Mouse (Mus musculus) megakaryocyte progenitor cell, adult 5-6 weeks (primary cell): ENCODE data around the gene Inf2. TPM values are rescaled to one million over a fixed set of nuclear protein-coding genes. Genes with fewer than 3 reads are reported as not detected.

Source experiments
- ATAC-seq: replicated peaks from 2 replicates; pipeline ENCODE4 v1.8.0; 2016; ENCODE audit warnings: mild to moderate bottlenecking, moderate TSS enrichment, inconsistent platforms; ENCODE audit not compliant: poor library complexity
- total RNA-seq, 2 experiments: library from RNA; stranded (forward) in 1 of 2; stranded (reverse) in 1 of 2; fragments of 157-497, 149-512 nt in 1 of 2; fragments of 200-1000 nt in 1 of 2; gene quantifications; 2 replicates each; pipeline versions ENCODE4 v1.2.3 to v1.2.4; 2015 to 2017

Gene Inf2
- total RNA-seq, 2 experiments from 2014 or later = 7.1 to 11.0 TPM

DNA sequence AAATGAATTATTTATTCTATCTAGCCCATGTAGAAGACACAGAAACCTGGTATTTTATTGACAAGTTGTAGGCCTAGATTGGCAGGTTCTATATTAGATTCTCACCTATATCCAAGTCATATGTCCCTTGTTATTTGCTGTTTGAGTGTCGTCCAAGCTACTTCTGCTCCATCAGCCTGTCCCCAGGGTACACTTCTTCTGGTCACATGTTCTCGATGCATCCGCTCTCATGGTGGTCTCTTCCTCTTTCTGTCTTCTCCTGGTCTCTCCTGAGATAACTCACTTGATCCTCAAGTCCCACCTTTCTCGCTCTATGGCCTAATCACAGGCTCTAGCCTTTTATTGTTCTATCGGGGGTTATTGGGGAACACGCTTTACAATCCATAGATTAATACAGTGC, 25.6 kb upstream of the Inf2 start:
- 0 out of 2 replicates have a peak, but pooled peaks have one; percentile 31 for ATAC-seq

DNA sequence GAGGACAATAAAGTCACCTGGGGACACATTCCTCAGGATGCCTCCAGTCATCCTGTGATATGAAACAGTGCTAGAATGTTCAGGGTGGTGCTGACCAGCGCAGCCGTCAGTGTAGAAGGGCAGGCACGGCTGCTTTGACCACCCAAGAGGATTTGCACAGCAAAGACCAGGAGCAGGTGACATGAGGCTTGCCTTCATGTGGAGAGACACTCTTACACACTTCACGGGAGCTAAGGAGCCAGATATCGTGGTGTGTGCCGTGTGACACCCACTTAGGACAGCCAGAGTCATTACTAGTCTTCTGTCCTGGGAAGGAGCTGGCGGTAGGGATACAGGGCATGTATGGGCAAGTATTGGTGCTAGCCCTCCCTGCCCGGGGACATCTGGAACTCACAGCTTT, 18.4 kb upstream of the Inf2 start:
- no peak for ATAC-seq

DNA sequence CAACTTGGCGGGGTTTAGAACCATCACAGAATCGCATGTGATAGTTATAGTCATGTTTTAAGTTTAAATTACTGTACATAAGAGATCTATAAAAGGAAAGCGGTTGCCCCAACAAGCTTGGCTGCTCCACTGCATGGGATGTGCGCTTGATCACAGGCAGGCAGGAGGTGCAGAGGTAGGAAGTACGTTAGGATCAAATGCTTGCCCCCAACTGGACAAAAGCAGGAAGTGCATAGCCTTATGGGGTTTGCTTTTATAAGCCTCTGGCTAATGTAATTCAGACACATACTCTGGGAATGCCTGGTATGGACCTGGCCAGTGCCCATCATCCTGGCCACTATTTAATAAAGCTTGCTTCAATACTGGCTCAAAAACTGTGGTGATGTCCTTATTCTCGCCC, 17.5 kb upstream of the Inf2 start:
- ATAC-seq = peak; percentile 71

DNA sequence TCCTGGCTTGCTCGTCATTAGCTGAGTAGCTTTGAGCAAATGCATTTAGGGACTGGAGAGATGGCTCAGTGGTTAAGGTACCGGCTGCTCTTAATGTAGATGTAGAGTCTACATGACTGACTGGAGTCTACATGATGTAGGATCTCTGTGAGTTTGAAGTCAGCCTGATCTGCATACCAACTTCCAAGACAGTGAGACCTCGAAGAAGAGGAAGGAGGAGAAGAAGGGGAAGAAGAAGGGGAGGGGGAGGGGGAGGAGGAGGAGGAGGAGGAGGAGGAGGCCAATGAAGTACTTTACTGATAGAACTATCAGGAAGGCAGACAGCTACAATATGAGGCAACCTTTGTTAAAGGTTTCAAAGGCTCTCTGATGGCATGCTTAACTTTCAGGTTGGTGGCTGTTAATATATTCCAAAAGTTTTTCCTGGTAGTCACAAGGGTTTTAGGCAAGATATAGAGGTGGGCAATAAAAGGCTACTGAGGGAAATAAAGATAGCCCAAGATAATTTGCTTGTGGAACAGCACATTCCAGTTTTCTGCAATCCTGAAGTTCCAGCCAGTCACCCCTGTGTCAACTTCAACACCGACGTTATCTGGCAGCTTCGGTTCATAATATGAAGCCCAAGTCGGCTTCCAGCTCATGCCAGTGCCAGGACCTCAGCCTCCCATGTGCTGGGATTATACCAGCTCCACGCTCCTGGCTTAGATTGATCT, 13.2 kb upstream of the Inf2 start:
- ATAC-seq = no peak

DNA sequence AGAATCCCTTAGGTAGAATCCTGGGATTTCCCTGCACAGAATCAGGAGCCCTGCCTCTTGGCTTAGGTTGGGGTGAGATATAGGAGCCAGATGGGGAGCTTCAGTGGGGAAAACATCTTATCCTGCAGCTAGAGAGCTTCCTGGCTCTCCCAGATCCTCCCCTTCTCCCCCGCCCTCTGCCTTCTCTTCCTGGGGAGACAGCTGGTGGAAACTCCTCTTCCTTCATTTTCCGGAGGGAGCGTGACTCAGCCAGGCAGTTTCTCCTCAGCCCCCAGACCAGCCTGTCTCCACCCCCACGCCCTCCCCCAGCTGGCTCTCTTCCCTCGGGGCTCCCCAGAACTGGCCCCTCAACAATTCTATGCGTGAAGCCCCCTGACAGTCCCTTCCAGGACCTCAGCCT, 12.2 kb upstream of the Inf2 start:
- no peak for ATAC-seq

DNA sequence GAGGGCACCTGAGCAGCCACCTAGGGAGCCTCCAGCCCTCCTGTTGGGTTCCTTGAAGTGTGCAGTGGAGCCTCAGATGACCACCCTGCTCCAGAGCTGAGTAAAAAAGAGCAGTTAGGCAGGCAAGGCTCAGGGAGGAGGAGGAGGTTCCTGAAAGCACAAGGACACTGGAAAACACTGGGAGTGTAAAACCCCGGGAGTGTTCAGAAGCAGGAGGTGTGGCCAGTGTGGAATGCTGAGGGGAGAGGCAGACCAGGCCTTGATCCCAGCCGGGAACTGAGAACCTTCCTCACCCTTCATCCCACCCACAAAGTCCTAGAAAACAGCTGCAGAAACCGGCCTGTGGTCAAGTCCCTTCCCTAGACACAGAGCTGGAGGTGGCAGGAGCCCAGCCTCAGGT, 11.8 kb upstream of the Inf2 start:
- ATAC-seq = no peak

DNA sequence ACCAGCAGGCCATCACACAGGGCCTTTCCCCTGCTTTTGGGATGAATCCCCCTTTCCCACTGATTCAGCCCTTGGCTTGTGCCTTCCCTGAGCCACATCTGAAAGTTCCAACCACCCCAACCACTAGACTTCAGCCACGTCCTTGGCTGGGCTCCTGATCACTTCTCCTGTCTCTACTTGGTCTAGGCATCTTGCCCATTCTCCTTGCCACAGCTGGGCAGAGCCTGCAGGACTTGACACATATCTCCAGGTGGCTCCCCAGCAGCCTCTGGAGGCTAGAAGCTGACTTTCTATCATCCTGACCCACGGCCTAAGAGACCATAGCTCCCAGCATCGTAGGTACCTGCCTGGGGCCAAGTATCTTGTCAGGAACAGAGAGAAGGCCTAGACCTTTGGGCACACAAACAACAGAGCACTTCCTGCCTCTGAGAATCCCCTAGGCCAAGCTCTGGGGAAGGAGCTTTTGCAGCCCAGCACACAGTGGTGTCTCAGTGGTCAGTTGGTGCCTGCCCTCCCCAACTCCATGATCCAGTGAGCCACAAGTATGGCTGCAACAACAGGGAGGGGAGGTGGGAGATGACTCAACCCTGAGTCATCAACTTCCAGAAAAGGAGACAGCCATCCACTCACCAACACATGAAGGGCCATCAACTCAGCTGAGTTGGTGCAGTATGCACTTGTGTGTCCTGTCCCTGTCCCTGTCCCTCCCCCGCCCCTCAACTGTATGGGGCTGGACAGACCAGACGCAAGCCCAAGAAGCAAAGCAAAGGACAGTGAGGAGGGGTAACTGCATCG, 10.1 kb upstream of the Inf2 start:
- peak; percentile 32 for ATAC-seq

DNA sequence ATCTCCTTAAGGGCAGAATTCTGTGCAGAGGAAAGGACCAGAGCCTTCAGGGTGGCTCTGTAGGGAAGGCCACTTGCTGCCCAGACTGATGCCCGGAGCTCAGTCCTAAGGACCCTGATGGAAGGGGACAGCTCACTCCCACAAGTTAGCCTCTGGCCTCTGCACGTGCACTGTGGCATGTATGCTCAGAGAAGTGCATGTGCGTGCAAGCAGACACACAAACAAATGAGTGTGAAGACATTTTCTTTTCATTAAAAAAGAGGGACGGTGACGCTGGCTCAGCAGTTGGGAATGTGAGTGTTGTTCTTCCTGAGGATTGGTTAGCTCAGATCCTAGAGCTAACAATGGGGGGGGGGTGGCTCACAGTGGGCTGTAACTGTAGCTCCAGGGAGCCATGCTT, 9.2 kb upstream of the Inf2 start:
- no peak for ATAC-seq

DNA sequence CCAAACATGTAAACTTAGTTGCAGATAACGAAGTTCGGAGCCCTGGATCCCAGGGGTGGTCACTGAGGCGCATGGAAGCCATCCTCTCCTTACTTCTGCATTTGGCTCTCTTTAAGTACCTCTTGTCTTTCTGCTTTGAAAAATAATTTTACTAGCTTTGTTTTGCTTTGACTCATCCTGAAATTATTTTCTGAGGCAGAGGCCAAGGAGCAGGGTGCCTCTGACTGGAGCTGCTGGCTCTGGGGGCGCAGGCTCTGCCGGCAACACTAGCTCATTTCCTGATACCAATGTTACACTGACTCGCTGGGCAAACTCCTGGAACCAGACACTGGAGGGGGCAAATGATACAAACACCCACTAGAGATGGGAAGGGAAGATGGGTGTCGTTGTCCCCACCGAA, 8.7 kb upstream of the Inf2 start:
- ATAC-seq = no peak

DNA sequence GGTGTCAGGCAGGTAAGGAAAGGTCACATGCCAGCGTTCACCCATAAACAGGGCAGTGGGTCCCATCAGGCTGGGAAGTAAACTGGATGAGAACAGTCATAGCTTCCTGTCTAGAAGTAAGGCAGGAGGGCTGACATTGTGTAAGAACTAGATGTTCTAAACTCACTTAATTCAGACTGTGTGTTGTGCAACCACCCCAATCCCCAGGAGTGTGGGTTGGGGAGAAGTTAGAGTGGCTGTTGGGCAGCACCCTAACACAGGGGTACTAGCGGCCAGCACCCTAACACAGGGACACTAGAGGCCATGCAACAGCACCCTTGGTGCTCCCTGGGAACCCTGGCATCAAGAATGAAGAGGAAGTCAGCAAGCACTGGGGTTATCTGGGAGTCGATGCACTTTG, 7.5 kb upstream of the Inf2 start:
- ATAC-seq = peak; percentile 86

DNA sequence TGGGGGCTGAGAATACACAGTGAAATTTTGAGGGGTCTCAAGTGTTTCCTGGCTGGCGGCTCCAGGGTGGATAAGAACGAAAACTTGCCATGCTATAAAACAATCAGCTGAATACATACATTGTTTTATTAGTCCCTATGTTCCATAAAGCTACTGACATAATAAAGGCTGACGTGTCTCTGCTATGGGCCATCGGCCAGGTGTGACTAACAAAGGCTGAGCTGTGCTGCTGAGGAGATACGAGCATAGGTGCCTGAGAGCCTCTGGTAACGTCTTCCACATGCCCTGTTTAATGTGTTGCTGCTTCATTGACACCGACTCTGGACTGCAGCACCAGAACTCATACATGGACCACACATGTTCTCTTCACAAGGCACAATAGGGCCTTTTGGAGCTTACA, 3.6 kb upstream of the Inf2 start:
- ATAC-seq = no peak

DNA sequence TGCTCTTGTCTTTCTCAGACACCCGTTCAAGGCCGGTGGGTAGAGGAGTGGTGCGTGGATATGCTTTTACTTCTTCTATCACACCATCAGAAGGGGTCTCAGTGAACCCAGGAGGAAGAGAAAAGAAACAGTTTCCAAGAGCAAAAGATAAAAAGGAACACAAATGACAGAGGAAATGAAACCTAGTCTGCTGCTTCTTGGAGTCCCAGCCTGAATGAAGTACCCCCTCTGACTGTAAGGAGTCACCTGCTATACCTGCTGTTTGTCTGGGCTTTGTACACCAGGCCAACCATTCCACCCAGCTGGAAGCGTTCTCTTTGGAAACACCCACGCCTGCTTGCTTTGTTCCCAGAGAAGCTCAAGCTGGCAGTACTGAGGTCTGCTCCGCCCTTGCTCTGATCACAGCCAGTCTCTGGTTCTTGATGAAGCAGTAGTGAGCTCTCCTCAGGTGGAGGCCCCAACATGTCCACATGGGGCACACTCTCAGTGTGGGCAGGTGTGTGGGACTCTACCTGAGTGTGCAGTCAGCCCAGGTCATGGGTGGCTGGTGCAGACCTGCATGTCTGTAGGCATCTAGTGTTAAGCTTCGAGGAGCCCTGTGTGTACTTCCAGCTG, 2.6 kb upstream of the Inf2 start:
- no peak for ATAC-seq

DNA sequence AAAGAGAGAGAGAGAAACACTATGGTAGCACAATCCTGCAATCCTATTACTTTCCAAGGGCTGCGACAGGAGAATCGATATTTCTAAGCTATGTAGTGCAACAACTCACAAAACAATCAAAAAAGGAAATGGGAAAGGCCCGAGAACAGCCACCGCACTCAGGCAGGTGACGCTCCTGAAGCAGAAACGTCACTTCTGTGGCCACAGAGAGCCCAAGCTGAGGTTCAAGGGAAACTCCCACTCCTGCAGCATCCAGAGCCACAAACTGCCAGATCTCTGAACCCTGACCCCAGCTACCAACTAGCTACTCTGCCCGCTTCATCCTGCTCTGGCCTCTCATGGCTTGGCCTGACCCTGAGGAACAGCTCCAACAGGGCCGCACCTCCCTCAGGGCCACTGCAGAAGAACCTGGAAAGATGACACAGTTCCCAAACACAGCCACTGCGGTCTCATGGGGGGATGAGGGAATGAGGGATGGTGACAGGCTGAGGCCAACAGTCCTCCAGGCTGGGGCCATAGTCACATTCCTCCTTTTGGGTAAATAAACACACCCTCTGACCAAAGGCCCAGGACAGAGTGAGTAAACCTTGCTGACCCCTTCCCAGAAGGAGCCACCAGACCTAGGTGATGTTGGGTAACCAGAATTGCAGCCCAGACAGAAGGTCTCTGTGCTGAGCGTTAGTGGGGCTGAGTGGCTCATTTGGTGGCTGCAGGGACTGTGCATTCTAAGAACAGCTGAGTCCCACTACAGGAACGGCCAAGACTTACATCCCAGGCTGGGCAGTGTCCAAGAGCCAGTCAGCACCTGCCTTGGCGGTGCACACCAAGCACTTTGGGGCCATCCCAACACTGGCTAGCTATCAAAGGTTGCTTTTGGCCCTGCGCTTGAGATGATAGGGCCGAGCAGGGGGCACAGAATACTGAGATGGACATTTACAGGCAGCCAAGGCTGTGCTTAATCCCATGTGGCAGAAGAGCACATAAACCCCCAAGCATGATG, 1.2 kb upstream of the Inf2 start:
- ATAC-seq = no peak

DNA sequence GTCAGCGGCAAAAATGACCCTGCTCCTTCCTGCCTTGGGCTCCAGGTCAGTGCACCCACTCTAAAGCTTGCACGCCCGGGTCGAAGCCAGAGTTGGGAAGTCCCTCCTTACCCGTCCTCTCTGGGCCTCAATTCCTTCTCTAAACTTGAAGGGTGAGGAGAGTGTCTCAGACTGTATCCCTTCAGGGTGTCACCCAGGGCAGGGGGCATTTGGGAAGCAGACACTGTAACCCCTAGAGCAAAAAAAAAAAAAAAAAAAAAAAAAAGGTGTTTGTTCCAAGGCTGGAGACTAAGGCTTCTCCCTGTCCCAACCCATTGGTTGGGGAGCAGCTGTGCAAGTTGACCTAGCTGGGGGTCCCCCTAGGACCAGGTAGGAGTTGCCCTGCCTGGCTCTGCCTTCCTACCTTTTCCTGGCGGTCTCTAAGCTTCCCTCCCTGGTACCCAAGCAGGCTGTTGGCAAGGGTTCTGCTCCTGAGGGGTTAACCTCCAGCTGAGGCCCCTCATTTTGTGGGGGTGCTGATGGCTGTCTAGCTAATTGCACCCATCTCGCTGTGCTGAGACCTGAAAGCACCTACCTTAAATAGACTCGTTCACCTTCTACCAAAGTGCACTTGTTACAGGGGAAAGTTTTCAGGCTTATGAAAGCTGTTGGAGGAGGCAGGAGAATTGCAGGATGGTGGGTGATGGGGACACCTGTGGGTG, 1.1 kb downstream of the Inf2 start:
- ATAC-seq = no peak

DNA sequence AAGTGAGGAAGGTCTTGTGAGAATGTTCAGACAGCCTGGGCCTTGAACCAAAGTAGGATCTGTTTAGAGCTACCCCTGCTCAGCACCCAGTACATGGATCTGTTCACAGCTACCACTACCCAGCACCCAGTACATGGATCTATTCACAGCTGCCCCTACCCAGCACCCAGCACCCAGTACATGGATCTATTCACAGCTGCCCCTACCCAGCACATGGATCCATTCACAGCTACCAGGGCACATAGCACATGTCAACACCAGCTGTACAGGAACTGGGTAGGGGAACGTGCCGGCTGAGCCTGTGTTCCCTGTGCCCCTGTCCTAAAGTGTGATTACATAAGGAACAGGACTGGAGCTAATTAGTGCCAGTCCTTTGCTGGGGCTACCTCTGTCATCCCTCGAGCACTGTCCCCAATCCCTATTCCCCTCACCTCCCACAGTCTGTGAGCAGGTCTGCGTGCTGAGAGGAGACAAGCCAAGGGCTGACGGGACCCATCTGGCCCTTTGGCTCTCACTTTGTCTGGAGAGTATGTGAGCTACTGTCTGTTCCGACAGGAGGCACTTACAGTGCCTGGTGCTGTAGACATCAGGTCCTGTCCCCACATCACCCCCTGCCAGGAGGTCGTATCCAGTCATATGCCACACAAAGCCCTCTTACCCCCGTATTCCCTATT, 2.1 kb downstream of the Inf2 start:
- ATAC-seq = no peak

DNA sequence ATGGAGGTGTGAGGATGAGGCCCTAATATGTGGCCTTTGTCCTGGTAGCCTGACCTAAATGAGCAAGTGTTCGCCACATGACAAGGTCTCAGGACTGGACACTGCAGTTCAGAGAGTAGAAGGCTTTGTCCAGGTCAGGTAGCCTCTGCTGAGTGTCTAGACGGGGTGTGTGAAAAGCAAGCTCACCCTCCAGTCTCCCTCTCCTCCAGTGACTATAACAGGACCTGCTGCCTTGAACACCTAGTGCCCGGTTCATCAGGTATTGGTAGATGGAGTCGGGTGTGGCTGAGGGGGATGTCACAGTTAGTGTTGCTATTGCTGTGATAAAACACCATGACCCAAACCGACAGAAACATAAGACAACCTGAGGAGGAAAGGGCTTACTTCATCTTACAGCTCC, 2.7 kb downstream of the Inf2 start:
- no peak for ATAC-seq

DNA sequence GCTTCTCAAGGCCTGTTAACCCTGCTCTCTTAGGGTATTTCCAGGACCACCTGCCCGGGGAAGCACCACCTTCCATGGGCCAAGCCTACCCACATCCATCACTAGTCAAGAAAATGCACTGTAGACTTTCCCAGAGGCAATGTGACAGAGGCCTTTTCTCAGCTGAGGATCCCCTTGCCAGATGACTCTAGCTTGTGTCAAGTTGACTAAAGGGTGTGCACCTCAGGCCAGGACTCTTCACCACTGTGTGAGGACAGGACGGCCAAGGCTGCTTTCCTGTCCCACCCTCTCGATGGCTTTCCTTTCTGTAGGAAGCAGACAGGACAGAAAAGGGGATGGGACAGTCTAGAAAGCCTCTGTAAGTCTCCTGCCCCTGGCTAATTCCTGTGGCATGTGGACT, 3.1 kb downstream of the Inf2 start:
- ATAC-seq = no peak

DNA sequence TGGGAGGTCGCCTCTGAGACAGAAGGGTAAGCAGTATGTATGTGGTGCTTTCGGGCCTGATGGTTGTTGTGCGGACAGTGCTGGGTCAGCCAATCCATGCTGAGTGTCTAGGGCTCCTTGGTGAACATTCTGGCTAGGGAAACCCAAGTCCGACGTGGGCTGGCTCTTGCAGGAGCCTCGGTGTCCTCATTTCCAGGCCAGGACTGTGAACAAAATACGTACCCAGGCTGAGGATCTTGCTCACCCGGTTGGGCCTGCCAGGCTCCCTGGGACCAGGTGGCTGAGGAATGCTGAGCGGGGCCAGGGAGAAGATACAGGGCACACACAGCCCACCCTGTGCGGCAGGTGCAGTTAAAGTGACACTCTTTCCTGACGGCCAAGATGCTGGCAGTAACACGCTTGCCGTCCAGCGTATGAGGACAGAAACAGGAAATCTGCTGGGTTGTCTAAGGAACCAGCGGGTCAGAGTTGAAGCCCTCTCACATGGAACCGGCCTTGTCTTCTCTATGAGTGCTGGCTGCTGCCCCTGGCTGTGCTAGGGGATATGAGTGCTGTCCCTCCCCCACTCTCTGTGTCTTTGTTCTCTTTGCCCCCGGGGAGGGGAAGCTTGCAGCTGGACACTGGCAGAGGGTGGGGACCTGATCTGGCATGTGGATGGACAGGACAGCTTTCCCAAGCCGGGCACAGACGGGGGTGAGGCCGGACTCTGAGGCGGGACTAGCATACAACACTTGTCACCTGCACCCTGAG, 4.6 kb downstream of the Inf2 start:
- ATAC-seq = no peak
